Mouse (Mus musculus): ENCODE measurements around the gene Prorsd1. TPM values are rescaled to one million over a fixed set of nuclear protein-coding genes. Genes with fewer than 3 reads are reported as not detected.
"Not testable (repeated sequence)": the region's sequence is repeated elsewhere in the genome, so short reads cannot be mapped to it uniquely, and the experiment has no call there.

Prorsd1 gene
- polyA plus RNA-seq, 1 experiment = 0.09 TPM

DNA sequence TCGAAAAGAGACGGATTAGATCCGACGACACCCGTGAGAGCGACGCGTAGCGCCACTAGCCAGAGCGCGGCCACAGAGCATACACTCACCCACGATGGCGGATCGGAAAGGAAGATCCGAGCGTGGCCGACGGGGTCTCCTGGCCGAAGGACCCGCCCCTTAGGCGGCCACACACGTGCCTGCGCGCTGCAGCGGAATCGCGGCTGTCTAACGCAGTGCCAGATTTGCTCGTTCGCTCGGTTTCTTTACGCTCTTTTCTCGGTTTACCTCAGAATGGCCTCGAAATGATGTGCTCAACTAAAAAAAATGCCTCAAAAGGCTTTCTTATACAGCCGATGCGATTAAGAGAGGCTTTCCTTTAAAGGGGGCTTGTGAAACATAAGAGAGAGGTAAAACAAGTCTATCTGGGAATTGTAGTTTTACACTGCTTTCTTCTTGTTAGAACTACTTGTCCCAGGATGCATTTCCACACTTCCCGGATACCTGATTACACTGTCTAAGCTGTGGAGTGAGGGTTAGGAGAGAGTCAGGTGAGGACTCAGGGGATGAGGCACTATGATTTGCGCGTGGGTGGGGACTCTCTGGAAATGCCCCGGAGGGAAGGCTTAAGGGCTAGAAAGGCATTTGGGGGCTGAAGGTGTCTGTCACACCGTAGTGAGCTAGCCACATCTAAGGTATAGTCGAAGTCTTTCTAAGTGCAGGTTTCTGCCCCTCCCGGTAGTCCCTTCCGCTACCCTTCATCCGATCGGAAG is 33.1 kb upstream of the Prorsd1 start, which contains the start of the genes Clhc1 and Rps27a:
Clhc1 (plus strand) TSS at position 199 of the 752 bp plus-strand sequence.
Rps27a (minus strand) TSS at position 358 of the 752 bp plus-strand sequence.
- peak; percentile 86 for TF ChIP-seq POLR2A (IDR thresholded peaks at IDR 0.05; ENCODE audit: low read depth, low read length)
- TF ChIP-seq CTCF (IDR thresholded peaks at IDR 0.05; ENCODE audit: extremely low read depth, insufficient read length, insufficient replicate concordance, low read depth, low read length) = no peak
- H3K4me1 ChIP-seq (ENCODE audit: control insufficient read depth, insufficient read depth, insufficient read length, low read length) = peaks cover 2% of the 10 kb centered on the region; the same call in 1 of the 2 replicates
- peaks cover 20% of the 10 kb centered on the region for H3K36me3 ChIP-seq (ENCODE audit: control insufficient read depth, insufficient read depth, low read length)
- H3K27me3 ChIP-seq (ENCODE audit: control insufficient read depth, insufficient read depth, low read length) = no peaks in the 10 kb centered on the region
- H3K27ac ChIP-seq (ENCODE audit: insufficient read depth, low read depth, low read length) = peak within 1 kb of the TSS; percentile 83
- peak within 1 kb of the TSS; percentile 91 for H3K4me3 ChIP-seq (ENCODE audit: low read depth, low read length)
- WGBS = under 1% methylated on average over 46 of the region's 46 CpGs

DNA sequence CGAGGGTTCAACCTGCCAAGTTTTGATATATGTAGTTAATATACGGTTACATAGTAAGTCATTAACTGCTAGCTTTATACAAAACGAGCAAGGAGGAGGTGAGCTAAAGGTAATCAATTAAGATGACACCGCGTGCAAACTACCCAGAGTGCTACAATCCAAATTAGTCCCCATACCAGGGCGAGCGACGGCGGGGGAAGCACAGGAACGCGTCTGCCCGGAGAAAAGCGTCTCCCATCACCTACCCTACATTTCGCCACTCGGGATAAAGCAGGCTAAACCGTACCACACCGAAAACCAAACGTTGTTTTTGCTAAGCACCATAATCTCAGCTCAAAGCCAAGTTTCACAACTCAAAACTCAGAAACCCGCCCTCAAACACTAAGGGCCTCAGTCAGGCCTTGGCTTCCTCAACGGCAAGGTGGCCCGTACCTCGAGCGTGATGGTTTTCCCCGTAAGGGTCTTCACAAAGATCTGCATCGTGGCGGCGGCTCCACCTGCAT is 32.5 kb upstream of the Prorsd1 start:
- H3K4me1 ChIP-seq (ENCODE audit: control insufficient read depth, insufficient read depth, insufficient read length, low read length) = peaks cover 2% of the 10 kb centered on the region; the same call in 1 of the 2 replicates
- WGBS = under 1% methylated on average over 27 of the region's 27 CpGs
- peak overlapping the region; percentile 91 for H3K4me3 ChIP-seq (ENCODE audit: low read depth, low read length)
- TF ChIP-seq POLR2A (IDR thresholded peaks at IDR 0.05; ENCODE audit: low read depth, low read length) (no peak), CTCF (IDR thresholded peaks at IDR 0.05; ENCODE audit: extremely low read depth, insufficient read length, insufficient replicate concordance, low read depth, low read length) (no peak)
- H3K36me3 ChIP-seq (ENCODE audit: control insufficient read depth, insufficient read depth, low read length) = peaks cover 21% of the 10 kb centered on the region
- H3K27me3 ChIP-seq (ENCODE audit: control insufficient read depth, insufficient read depth, low read length) = no peaks in the 10 kb centered on the region
- peak overlapping the region; percentile 44; the same call in 1 of the 2 replicates for H3K27ac ChIP-seq (ENCODE audit: insufficient read depth, low read depth, low read length)

DNA sequence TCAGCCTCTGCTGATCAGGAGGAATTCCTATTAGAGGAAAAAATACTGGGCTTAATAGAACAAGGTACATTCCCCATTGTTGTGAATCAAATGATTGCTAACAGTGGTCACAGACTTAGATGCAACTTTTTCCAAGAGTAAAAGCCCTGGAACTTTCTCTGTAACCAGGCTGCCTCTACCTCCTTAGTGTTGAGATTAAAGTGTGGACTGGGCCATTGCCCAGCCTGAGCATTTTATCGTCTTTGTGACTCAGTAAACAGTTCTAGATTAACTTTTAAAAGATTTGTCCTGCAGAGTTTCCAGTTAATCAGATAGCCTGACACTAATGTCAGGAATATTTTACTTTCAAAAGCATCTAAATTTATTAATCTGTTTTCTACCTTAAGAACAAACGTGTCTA is 31.9 kb upstream of the Prorsd1 start:
- peaks cover 2% of the 10 kb centered on the region; the same call in 1 of the 2 replicates for H3K4me1 ChIP-seq (ENCODE audit: control insufficient read depth, insufficient read depth, insufficient read length, low read length)
- 3% methylated on average over 2 of the region's 2 CpGs for WGBS

DNA sequence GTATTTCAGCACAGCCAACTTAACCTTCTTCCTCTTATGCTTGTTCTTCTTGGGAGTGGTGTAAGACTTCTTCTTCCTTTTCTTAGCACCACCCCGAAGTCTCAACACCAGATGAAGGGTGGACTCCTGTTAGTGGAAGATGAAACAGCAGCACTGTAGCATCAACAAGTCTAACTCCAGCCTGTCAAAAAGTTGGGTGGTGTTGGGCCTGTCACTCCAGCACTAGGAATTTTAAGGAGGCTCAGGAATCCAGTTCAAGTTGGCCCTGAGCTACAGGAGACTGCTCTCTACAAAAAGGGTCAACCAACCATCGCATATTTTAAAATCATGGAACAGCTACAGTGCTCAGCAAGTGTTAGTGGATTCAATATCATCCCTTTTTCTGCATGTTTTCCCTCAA is 31.5 kb upstream of the Prorsd1 start:
- not testable (repeated sequence) for H3K27me3 ChIP-seq (ENCODE audit: control insufficient read depth, insufficient read depth, low read length); H3K27ac ChIP-seq (ENCODE audit: insufficient read depth, low read depth, low read length); H3K4me1 ChIP-seq (ENCODE audit: control insufficient read depth, insufficient read depth, insufficient read length, low read length); H3K4me3 ChIP-seq (ENCODE audit: low read depth, low read length)
- peaks cover 26% of the 10 kb centered on the region for H3K36me3 ChIP-seq (ENCODE audit: control insufficient read depth, insufficient read depth, low read length)
- WGBS = 86% methylated on average over 2 of the region's 2 CpGs

More for the DNA sequence above, 31.9 kb upstream of the Prorsd1 start:
- Histone ChIP-seq H3K36me3 (ENCODE audit: control insufficient read depth, insufficient read depth, low read length) (peaks cover 23% of the 10 kb centered on the region), H3K4me3 (ENCODE audit: low read depth, low read length) (no peak overlapping the region), H3K27me3 (ENCODE audit: control insufficient read depth, insufficient read depth, low read length) (no peaks in the 10 kb centered on the region), H3K27ac (ENCODE audit: insufficient read depth, low read depth, low read length) (no peak overlapping the region)
- TF ChIP-seq POLR2A (IDR thresholded peaks at IDR 0.05; ENCODE audit: low read depth, low read length) (no peak), CTCF (IDR thresholded peaks at IDR 0.05; ENCODE audit: extremely low read depth, insufficient read length, insufficient replicate concordance, low read depth, low read length) (no peak)

DNA sequence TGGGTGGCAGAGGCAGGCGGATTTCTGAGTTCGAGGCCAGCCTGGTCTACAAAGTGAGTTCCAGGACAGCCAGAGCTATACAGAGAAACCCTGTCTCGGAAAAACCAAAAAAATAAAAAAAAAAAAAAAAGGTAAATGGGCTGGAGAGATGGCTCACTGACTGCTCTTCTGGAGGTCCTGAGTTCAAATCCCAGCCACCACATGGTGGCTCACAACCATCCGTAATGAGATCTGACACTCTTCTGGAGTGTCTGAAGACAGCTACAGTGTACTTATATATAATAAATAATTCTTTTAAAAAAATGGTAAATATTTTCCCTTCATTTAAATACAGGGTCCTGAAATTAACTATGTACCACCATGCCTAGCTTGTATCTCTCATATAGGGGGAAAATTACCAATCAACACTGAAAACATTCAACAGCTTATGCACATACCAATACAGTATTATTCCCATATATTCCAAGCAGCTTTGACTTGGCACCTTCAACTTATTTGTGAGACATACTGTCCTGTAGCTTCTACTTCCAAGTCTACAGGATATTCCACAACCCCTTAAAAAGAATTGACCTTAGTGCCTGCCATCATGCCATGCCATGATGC is 30.4 kb upstream of the Prorsd1 start:
- H3K27me3 ChIP-seq (ENCODE audit: control insufficient read depth, insufficient read depth, low read length); H3K4me3 ChIP-seq (ENCODE audit: low read depth, low read length); H3K27ac ChIP-seq (ENCODE audit: insufficient read depth, low read depth, low read length); H3K4me1 ChIP-seq (ENCODE audit: control insufficient read depth, insufficient read depth, insufficient read length, low read length): not testable (repeated sequence)
- H3K36me3 ChIP-seq (ENCODE audit: control insufficient read depth, insufficient read depth, low read length) = peaks cover 32% of the 10 kb centered on the region
- 86% methylated on average over 4 of the region's 4 CpGs for WGBS

DNA sequence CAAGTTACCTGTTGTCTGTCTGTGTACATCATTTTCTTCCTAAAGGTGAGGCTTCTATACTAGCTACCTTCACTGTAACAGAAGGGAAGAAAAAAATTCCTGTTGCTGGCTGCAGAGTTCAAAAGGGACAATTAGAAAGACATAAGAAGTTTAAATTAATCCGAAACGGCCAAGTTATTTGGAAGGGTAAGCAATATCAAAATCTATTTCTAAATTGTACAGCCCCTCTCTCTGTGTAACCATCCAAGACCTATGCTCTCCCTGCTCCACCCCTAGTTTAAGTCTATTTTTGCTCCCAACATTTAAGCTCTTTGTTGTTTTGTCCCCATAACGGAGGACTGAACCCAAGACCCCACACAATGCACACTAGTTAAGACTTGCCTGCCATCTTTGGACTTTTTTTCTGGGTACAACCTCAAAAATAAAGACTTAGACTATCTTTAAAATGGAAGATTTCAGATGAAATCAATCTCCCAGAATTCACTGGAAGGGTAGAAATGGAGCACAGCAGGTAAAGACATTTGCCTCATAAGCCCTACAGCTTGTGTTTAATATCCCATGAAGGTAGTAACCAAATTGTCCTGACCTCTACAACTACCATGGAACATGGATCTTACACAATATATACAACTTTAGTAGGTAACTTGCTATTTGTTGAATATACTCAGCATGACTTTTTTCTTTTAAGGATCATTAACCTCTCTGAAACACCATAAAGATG is 29.6 kb upstream of the Prorsd1 start:
- WGBS = 84% methylated on average over 3 of the region's 3 CpGs
- TF ChIP-seq CTCF (IDR thresholded peaks at IDR 0.05; ENCODE audit: extremely low read depth, insufficient read length, insufficient replicate concordance, low read depth, low read length) = no peak
- no peak for TF ChIP-seq POLR2A (IDR thresholded peaks at IDR 0.05; ENCODE audit: low read depth, low read length)
- Histone ChIP-seq H3K27ac (ENCODE audit: insufficient read depth, low read depth, low read length) (no peak overlapping the region), H3K4me1 (ENCODE audit: control insufficient read depth, insufficient read depth, insufficient read length, low read length) (peaks cover 2% of the 10 kb centered on the region; the same call in 1 of the 2 replicates), H3K36me3 (ENCODE audit: control insufficient read depth, insufficient read depth, low read length) (peaks cover 34% of the 10 kb centered on the region), H3K4me3 (ENCODE audit: low read depth, low read length) (no peak overlapping the region), H3K27me3 (ENCODE audit: control insufficient read depth, insufficient read depth, low read length) (no peaks in the 10 kb centered on the region)

DNA sequence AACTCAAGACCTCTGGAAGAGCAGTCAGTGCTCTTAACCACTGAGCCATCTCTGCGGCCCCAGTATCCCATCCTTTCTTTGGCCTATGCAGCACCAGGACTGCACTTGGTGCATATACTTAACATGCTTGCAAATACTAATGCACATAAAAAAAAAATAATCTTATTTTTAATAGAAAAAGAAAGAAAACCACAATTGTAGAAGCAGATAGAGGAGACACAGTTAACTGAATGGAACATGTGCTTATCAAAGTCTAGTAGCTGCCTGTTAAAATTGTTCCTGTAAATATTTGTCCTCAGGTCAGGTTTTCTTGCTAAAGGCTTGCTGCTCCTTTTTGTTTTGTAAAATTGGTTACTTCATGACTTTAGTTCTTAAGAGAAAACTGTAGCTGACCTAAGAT is 23.4 kb upstream of the Prorsd1 start:
- H3K36me3 ChIP-seq (ENCODE audit: control insufficient read depth, insufficient read depth, low read length) = peaks cover 44% of the 10 kb centered on the region
- H3K27ac ChIP-seq (ENCODE audit: insufficient read depth, low read depth, low read length) = no peak overlapping the region
- TF ChIP-seq POLR2A (IDR thresholded peaks at IDR 0.05; ENCODE audit: low read depth, low read length) (no peak), CTCF (IDR thresholded peaks at IDR 0.05; ENCODE audit: extremely low read depth, insufficient read length, insufficient replicate concordance, low read depth, low read length) (no peak)
- H3K27me3 ChIP-seq (ENCODE audit: control insufficient read depth, insufficient read depth, low read length) = no peaks in the 10 kb centered on the region
- 100% methylated on average over 1 of the region's 1 CpGs for WGBS
- H3K4me1 ChIP-seq (ENCODE audit: control insufficient read depth, insufficient read depth, insufficient read length, low read length) = no peaks in the 10 kb centered on the region
- no peak overlapping the region for H3K4me3 ChIP-seq (ENCODE audit: low read depth, low read length)
